Mouse (Mus musculus) stomach, postnatal 0 days (tissue): Measurements from ENCODE around the gene Slbp. TPM values are rescaled to one million over a fixed set of nuclear protein-coding genes. Genes with fewer than 3 reads are reported as not detected.

Experiments
- ATAC-seq: fragments of 200-750 bp; cut with Nextera tagmentation; 2 replicates; pipeline ENCODE4 v1.8.0; 2017; ENCODE audit not compliant: low FRiP score, low TSS enrichment
- DNase-seq: peaks from one replicate; pipeline ENCODE4 v3.0.0-alpha.2; 2016; ENCODE audit warnings: low spot score
- H3K27ac ChIP-seq: fragments of 300-500 bp; sonication (generic); replicated peaks from 2 replicates; pipeline ENCODE4 v1.5.1; 2014; ENCODE audit warnings: mild to moderate bottlenecking, control low read depth
- H3K27me3 ChIP-seq: fragments of 300-500 bp; sonication (generic); 2 replicates; pipeline ENCODE4 v1.6.1; 2014; ENCODE audit warnings: low read length; ENCODE audit not compliant: control insufficient read depth, insufficient read depth
- H3K36me3 ChIP-seq: fragments of 300-500 bp; sonication (generic); 2 replicates; pipeline ENCODE4 v1.6.1; 2014; ENCODE audit warnings: low read length, mixed read lengths; ENCODE audit not compliant: control insufficient read depth, insufficient read depth
- H3K4me1 ChIP-seq: fragments of 300-500 bp; sonication (generic); replicated peaks from 2 replicates; pipeline ENCODE4 v1.6.1; 2014; ENCODE audit warnings: antibody characterized with exemption; ENCODE audit not compliant: control insufficient read depth, insufficient read depth
- H3K4me2 ChIP-seq: fragments of 300-500 bp; sonication (generic); replicated peaks from 2 replicates; pipeline ENCODE4 v1.6.1; 2014; ENCODE audit warnings: low read depth, mild to moderate bottlenecking, control low read depth, moderate library complexity
- H3K4me3 ChIP-seq: fragments of 300-500 bp; sonication (generic); 2 replicates; pipeline ENCODE4 v1.5.1; 2014; ENCODE audit warnings: low read depth, low read length, control low read depth
- H3K9ac ChIP-seq: fragments of 300-500 bp; sonication (generic); 2 replicates; pipeline ENCODE4 v1.6.1; 2014; ENCODE audit warnings: mild to moderate bottlenecking, low read length, control low read depth, mixed read lengths
- H3K9me3 ChIP-seq: fragments of 300-500 bp; sonication (generic); 2 replicates; pipeline ENCODE4 v1.6.1; 2016; ENCODE audit warnings: low read length; ENCODE audit not compliant: control insufficient read depth
- CTCF ChIP-seq: IDR thresholded peaks from 2 replicates; pipeline ENCODE4 v1.5.1; 2016; ENCODE audit warnings: antibody characterized with exemption, low read depth, mild to moderate bottlenecking, moderate library complexity
- EP300 ChIP-seq: optimal IDR thresholded peaks from 2 replicates; pipeline ENCODE3; 2016; ENCODE audit warnings: antibody characterized with exemption
- WGBS: fragments of 180-500 bp; shearing (Covaris S2); extraction: QIAGEN DNeasy Blood & Tissue Kit; methylation state at CpG from one replicate; pipeline ENCODE4 v1.1.7; 2014; 5-methylcytosine and 5-hydroxymethylcytosine counted together
- polyA plus RNA-seq: library from polyadenylated mRNA; unstranded; fragments of >200 nt; fragmentation: Nextera tagmentation; extraction: Ambion mirVana; gene quantifications from 2 replicates; pipeline ENCODE4 v1.2.1, GENCODE M21; 2015

The Slbp gene
- polyA plus RNA-seq, result 84.0 and 87.3 TPM in 2 replicates

DNA sequence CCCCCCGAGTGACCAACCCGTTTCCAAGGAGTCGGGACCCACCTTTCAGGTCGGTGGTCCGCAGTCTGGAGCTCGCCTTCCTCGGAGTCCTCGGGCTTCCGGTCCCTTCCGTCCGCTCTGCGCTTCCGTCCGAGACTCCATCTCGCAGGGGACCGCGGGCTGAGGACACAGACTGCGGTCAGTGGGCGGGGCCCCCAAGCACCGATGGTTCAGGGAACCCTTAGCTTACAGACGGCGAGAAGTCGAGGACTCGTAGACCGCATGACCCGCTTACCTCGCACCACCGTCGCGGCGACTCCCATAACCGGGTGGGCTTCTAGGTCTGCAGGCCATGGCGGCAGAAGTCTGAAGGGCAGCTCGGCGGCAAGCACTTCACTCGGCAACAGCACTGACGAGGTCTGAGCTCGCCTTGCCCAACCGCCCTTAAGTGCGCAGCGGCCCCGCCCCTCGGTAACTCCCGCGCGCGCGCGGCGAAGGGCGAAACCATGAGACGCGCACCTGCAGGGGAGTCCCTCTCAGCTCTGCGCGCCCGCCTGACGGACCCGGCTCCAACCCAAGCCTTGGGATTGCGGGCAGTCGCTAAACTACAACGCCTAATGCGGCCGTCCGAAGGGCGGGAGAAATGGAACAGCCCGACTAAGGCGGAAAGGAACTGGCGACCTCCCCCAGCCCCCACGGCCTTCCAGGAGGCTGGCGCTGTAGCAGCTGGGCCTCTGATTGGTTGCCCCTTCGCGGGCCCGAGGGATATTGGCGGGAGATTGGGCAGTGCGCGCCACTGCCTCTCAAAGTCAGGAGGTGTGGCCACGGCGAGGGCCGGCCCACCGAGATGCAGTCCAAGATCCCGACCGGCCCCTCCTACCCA is at the start of gene Slbp:
Gene Slbp, minus strand, starts transcription at position 654 of the 862 bp plus-strand sequence.
- peak within 1 kb of the TSS; percentile 61 for H3K4me2 ChIP-seq
- H3K9me3 ChIP-seq, result no peaks in the 10 kb centered on the region
- peak within 1 kb of the TSS; percentile 98 for H3K27ac ChIP-seq
- no peak for TF ChIP-seq CTCF
- TF ChIP-seq EP300, result no peak
- DNase-seq (peak; percentile 96), ATAC-seq (peak; percentile 96)
- H3K9ac ChIP-seq, result peak within 1 kb of the TSS; percentile 83
- under 1% methylated on average over 81 of the region's 82 CpGs for WGBS
- H3K4me1 ChIP-seq, result 0 out of 2 replicates have a peak, but pooled peaks cover 4% of the 10 kb centered on the region
- no peaks in the 10 kb centered on the region for H3K27me3 ChIP-seq
- peak within 1 kb of the TSS; percentile 64 for H3K4me3 ChIP-seq
- H3K36me3 ChIP-seq, result no peaks in the 10 kb centered on the region; the same call in 1 of the 2 replicates

DNA sequence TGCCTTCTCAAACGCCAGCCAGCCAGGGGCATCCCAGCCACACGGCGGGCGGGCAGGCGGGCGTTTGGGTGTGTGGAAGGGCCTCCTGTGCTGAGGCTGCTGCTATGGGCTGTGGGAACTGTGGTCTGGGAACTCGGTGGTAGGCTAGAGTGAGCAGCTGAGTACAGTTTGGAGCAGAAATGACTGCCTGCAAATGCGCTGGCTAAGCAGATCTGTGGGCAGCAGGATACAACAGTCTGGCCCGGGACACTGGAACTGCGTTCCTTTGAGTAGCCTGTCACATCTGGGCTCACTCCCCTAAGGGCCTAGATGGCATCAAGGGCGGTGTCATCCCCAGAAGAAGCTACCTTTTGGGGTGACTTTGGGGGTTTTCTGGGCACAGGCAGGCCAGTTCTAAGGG is 49.5 kb upstream of the Slbp start:
- Histone ChIP-seq H3K9me3 (no peaks in the 10 kb centered on the region), H3K4me2 (no peak overlapping the region), H3K9ac (no peak overlapping the region), H3K36me3 (no peaks in the 10 kb centered on the region), H3K4me1 (peaks cover 13% of the 10 kb centered on the region), H3K27ac (no peak overlapping the region), H3K4me3 (no peak overlapping the region), H3K27me3 (no peaks in the 10 kb centered on the region)
- no peak for DNase-seq
- ATAC-seq, result no peak
- 75% methylated on average over 11 of the region's 11 CpGs for WGBS
- no peak for TF ChIP-seq CTCF
- no peak for TF ChIP-seq EP300

DNA sequence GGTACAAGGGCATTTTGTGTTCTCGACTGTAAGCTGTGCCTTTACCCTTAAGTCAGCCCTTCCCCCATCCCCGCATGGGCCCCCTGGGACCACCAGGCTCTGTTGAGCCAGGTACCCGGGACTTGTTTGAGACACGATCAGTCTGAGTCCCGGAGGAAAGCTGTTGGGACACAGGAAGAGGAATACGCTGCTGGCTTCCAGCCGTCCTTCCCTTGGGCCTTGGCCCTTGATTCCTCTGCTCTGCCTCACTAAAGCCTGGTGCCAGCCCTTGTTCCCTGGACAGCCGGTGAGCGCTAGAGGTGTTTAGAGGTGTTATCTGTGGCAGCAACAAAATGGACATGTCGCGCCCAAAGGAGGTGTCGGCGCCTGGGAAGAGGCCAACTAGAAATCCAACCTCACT is 47.6 kb upstream of the Slbp start:
- WGBS, result 36% methylated on average over 13 of the region's 13 CpGs

DNA sequence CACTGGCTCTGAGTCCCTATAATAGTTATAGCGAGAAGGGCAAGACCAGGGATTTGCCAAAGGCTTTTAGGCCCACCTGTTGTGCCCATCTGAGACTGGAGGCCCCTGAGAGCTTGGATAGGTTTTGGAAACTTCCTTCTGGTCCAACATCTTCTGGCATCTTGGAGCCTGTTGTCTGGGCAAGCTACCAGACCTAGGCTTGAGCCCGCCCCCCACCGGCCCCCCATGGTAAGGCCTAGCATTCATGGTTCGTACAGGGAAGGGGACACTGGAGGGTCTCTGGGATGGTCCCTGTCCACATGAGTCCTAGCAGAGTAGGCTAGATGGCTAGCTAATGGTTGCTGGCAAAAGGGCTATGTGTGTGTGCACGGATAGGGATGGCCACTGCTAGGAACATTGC is 46.3 kb upstream of the Slbp start:
- Histone ChIP-seq H3K9ac (no peak overlapping the region), H3K27ac (no peak overlapping the region), H3K36me3 (no peaks in the 10 kb centered on the region), H3K9me3 (no peaks in the 10 kb centered on the region), H3K4me2 (no peak overlapping the region), H3K27me3 (no peaks in the 10 kb centered on the region), H3K4me1 (peaks cover 18% of the 10 kb centered on the region), H3K4me3 (no peak overlapping the region)
- ATAC-seq (no peak), DNase-seq (no peak)
- TF ChIP-seq EP300 (no peak), CTCF (no peak)
- WGBS, result 85% methylated on average over 5 of the region's 5 CpGs

More for the DNA sequence above, 47.6 kb upstream of the Slbp start:
- no peak overlapping the region for H3K9ac ChIP-seq
- no peaks in the 10 kb centered on the region for H3K36me3 ChIP-seq
- no peaks in the 10 kb centered on the region for H3K27me3 ChIP-seq
- ATAC-seq (no peak), DNase-seq (no peak)
- H3K4me3 ChIP-seq, result no peak overlapping the region
- no peak for TF ChIP-seq CTCF
- TF ChIP-seq EP300, result no peak
- peaks cover 16% of the 10 kb centered on the region for H3K4me1 ChIP-seq
- H3K9me3 ChIP-seq, result no peaks in the 10 kb centered on the region
- H3K27ac ChIP-seq, result no peak overlapping the region
- H3K4me2 ChIP-seq, result no peak overlapping the region

DNA sequence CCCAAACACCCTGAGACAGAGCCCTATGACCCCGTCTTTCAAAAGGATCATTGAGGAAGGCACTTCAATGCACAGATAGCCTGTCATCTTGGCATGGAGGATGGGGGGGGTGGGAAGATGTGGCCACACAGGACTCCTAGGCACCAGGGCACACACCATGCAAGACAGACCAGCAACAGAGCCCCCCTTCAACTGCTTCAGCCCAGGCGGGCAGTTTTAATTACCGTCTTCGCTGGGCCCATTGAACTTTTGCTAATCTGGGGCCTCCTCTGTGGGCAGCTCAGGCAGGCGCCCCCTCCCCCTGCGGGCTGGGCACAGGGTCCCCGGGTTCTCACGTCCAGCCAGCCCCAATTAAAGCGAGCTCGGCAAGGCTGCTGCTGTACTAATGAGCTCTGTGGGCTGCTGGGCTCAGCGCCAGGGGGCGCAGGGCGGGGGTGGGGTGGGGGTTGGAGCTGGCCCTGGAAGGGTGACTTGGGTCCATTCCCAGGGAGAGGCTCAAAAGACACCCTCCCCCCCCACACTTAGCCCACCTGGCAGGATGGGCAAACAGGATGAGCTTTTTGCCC is 45.7 kb upstream of the Slbp start:
- Histone ChIP-seq H3K27ac (peak overlapping the region; percentile 91; the same call in 1 of the 2 replicates), H3K4me1 (peaks cover 18% of the 10 kb centered on the region), H3K9me3 (no peaks in the 10 kb centered on the region), H3K27me3 (no peaks in the 10 kb centered on the region), H3K9ac (0 out of 2 replicates have a peak overlapping the region, but pooled peaks have one; percentile 23), H3K4me3 (no peak overlapping the region), H3K4me2 (no peak overlapping the region), H3K36me3 (no peaks in the 10 kb centered on the region)
- no peak for TF ChIP-seq EP300
- TF ChIP-seq CTCF, result no peak
- DNase-seq (no peak), ATAC-seq (no peak)
- 30% methylated on average over 13 of the region's 13 CpGs for WGBS

DNA sequence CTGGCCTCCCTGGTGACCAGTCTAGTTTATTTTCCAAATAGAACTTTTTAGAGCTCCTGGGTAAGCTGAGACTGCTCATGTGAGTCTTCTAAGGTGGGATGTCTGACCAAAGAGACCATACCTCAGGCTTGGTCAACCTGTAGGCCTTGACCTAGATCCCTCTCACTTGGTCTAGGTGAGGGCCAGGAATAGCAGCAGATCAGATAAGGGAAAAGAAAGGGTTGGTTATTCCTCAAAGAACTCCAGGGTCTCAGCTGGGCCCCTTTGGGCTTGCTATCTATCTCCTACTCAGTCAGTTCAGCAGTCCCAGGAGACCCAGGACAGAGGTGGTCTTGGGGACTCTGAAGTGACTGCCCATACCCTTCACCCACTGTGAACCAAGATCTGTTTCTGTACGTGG is 45.2 kb upstream of the Slbp start:
- H3K27ac ChIP-seq, result peak overlapping the region; percentile 91
- 67% methylated on average over 1 of the region's 1 CpGs for WGBS
- H3K9ac ChIP-seq, result no peak overlapping the region
- no peaks in the 10 kb centered on the region for H3K9me3 ChIP-seq
- no peaks in the 10 kb centered on the region for H3K36me3 ChIP-seq
- H3K4me2 ChIP-seq, result no peak overlapping the region
- no peaks in the 10 kb centered on the region for H3K27me3 ChIP-seq
- no peak overlapping the region for H3K4me3 ChIP-seq
- ATAC-seq, result no peak
- peaks cover 18% of the 10 kb centered on the region for H3K4me1 ChIP-seq
- DNase-seq, result no peak
- TF ChIP-seq EP300, result no peak
- no peak for TF ChIP-seq CTCF
